Mouse (Mus musculus): Measurements from ENCODE around the gene Bcar3. TPM values are rescaled to one million over a fixed set of nuclear protein-coding genes. Genes with fewer than 3 reads are reported as not detected.

Gene Bcar3
- total RNA-seq, 2 experiments from 2014 or later = 8.8 to 9.5 TPM

- DNase-seq = no peak
Measured at GRCm38 (mm10) chr3:122460848-122461511, 167.0 kb downstream of the Bcar3 start.

- no peak for DNase-seq
Measured at GRCm38 (mm10) chr3:122461512-122461881, 167.6 kb downstream of the Bcar3 start.

- peak; percentile 54 for DNase-seq
Measured at GRCm38 (mm10) chr3:122461932-122462871, 168.3 kb downstream of the Bcar3 start.

- DNase-seq = no peak
Measured at GRCm38 (mm10) chr3:122463166-122463565, 169.2 kb downstream of the Bcar3 start.

- peak; percentile 68 for DNase-seq
Measured at GRCm38 (mm10) chr3:122466100-122466730, 172.3 kb downstream of the Bcar3 start.

GRCm38 (mm10) chr3:122467977-122468376 lies 174.0 kb downstream of the Bcar3 start:
- no peak for DNase-seq

GRCm38 (mm10) chr3:122470326-122471016 lies 176.5 kb downstream of the Bcar3 start:
- DNase-seq = no peak

GRCm38 (mm10) chr3:122471017-122471721 lies 177.2 kb downstream of the Bcar3 start:
- no peak for DNase-seq

- DNase-seq = no peak
Measured at GRCm38 (mm10) chr3:122472412-122472811, 178.5 kb downstream of the Bcar3 start.

- DNase-seq = no peak
Measured at GRCm38 (mm10) chr3:122473523-122474034, 179.6 kb downstream of the Bcar3 start.

- peak; percentile 79 for DNase-seq
Measured at GRCm38 (mm10) chr3:122474067-122474466, 180.1 kb downstream of the Bcar3 start.

GRCm38 (mm10) chr3:122474796-122475195 lies 180.9 kb downstream of the Bcar3 start:
- no peak for DNase-seq

- no peak for DNase-seq
Measured at GRCm38 (mm10) chr3:122475735-122476134, 181.8 kb downstream of the Bcar3 start.

- DNase-seq = no peak
Measured at GRCm38 (mm10) chr3:122476656-122477055, 182.7 kb downstream of the Bcar3 start.

GRCm38 (mm10) chr3:122477541-122477940 lies 183.6 kb downstream of the Bcar3 start:
- no peak for DNase-seq

GRCm38 (mm10) chr3:122478735-122479134 lies 184.8 kb downstream of the Bcar3 start:
- no peak for DNase-seq

- no peak for DNase-seq
Measured at GRCm38 (mm10) chr3:122480065-122480675, 186.2 kb downstream of the Bcar3 start.

GRCm38 (mm10) chr3:122480986-122481385 lies 187.1 kb downstream of the Bcar3 start:
- no peak for DNase-seq

GRCm38 (mm10) chr3:122481891-122482739 lies 188.2 kb downstream of the Bcar3 start:
- DNase-seq = no peak
